Mouse (Mus musculus) stomach, postnatal 0 days (tissue): ENCODE results near the gene Nol9.

Source experiments
- CTCF ChIP-seq: IDR thresholded peaks from 2 replicates; pipeline ENCODE4 v1.5.1; 2016; ENCODE audit warnings: antibody characterized with exemption, low read depth, mild to moderate bottlenecking, moderate library complexity
- EP300 ChIP-seq: optimal IDR thresholded peaks from 2 replicates; pipeline ENCODE3; 2016; ENCODE audit warnings: antibody characterized with exemption

- TF ChIP-seq CTCF (no peak), EP300 (no peak)
These were observed 716 bp upstream of the Nol9 start, which contains the start of gene Tas1r1 for GRCm38 (mm10) chr4:152038225-152038984.
